Mouse (Mus musculus) gastrocnemius, postnatal 25 days (tissue): ENCODE data around the gene Slco3a1. TPM values are rescaled to one million over a fixed set of nuclear protein-coding genes. Genes with fewer than 3 reads are reported as not detected.
"Not testable (repeated sequence)": the region's sequence is repeated elsewhere in the genome, so short reads cannot be mapped to it uniquely, and the experiment has no call there.

Experiments
- DNase-seq: peaks from one replicate; pipeline ENCODE4 v3.0.0; 2022
- total RNA-seq, 2 experiments: library from RNA; stranded (reverse); gene quantifications; 1 replicate in 1 of 2; 2 replicates in 1 of 2; pipeline ENCODE4 v1.2.3; 2021

Gene Slco3a1
- total RNA-seq, 2 experiments from 2014 or later = 38.7 to 63.2 TPM

DNA sequence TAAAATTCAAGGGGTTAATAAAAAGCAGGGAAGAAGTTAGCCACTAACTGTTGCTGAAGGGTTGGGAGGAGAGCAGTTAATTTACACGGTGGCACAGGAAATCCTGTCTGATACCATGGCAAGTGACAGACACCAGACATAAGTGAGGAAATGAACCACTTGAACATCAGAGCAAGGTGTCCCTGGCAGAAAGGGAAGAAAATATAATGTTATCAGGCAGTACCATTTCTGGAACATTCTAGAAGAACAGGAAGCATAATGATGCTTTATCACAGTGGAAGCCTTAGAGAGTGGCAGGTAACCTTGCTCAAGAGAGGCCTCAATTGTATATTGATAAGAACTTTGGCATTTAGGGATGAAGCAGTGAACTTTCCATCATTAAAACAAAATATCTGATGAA, 127.4 kb downstream of the Slco3a1 start:
- DNase-seq = no peak

DNA sequence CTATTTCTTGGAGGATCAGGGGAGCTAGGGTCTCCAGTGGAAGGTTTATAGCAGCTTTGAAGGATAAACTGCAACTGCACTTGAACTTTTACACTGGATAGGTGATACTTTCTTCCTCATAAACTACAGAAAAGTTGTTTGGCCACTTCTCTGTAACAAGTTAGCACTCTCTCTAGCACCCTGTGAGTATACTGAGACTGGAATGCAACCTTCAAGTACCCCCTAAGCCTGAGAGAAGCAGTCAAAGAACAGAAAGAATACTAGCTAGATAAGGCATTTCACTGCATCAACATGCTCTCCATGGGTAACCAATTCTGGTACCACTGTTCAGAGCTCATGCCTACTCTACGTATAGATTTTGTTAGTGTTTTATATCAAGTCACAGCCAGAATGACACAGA, 128.6 kb downstream of the Slco3a1 start:
- DNase-seq = no peak

DNA sequence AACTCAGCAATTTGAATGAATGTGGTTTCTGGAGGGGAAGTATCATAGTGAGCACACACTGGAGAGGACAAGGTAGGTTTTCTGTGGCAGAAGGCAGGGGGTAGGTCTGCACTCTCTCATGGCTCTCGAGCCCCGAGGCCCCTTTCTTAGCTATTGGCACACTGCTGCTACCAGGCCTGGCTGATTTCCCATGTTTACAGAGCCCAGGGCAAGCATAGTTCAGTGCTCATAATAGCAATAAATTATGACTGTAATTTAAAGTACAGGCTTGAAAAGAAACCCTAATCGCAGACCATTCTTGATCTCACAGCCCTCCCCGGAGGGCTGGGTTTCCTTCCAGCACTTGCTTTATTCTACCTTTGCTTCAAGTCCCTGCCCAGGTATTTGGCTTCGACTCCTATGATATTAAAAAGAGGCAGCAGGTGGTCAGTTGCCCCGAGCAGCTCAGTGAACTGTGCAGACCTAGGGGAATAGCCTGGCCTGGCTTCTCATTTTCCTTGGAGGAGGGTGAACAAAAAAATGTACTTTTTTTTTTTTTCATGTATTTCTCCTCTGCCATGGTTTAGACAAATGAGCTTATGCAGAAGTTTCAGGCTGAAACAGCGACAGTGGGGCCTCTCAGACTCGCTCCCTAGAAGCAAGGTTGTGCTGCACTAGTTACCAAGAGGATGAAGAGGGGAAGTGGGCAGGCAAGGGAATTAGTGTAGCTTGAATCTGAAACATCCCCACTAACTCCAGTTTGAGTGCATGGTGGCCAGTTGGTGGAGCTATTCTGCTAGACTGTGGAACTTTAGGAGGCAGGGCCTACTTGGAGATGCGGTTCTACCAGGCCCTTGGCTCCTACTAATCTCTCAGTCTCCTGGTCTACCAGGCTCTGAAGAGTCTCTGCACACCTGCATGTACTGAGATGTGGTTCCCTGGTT, 130.4 kb downstream of the Slco3a1 start:
- DNase-seq = no peak

DNA sequence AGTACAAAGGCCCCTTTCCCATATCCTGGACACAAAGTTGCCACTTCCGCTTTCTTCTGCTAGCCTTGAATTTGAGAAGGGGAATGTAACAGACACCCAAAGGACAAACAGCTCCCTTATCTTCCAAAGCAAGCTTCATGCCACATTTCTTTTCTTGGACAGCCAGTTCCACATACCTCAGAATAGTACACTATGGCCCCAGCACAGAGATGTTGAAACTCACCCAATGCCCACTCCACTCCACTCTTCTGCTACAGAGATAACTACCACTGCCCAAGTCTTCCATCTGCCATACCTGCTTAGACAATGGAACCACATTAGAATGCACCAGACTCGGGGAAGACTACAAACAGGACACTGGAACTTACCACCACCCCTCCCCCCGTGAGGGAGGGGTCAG, 131.3 kb downstream of the Slco3a1 start:
- no peak for DNase-seq

DNA sequence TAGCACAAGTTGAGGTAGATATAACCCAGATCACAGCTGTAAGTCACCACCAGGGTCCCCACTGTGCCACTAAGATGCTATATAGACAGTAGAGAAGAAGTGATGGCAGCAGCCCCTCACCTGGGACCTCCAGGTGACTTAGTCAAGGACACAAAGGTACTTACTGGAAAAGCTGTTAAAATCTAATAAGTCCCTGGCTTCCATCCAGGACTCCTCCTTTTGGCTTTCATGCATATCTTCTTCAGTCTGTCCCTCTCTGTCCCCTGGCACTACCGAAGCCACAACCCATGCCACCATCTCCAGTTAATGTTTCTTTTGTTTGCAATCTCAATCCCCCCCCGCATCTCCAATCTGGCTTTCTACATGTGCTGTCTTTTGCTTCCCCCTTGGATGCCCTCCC, 131.8 kb downstream of the Slco3a1 start:
- DNase-seq = no peak

DNA sequence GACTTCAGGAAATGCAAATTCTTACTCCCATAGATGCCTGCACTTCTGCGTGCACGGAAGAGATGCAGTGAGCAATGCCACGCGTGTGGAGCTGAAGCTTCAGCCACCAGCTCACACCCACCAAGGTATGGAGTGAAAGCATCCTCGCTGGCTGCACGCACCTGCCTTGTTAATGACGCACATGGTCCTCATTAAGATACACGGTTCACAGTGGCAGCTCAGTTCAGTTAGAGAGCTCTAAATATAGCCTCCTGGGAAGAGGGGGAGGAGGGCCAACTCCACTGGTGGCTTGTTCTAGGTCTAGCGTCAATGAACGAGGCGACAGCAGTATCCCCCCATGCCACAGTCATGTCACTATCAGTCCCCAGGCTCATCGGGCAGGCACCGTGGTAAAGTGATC, 132.6 kb downstream of the Slco3a1 start:
- no peak for DNase-seq

DNA sequence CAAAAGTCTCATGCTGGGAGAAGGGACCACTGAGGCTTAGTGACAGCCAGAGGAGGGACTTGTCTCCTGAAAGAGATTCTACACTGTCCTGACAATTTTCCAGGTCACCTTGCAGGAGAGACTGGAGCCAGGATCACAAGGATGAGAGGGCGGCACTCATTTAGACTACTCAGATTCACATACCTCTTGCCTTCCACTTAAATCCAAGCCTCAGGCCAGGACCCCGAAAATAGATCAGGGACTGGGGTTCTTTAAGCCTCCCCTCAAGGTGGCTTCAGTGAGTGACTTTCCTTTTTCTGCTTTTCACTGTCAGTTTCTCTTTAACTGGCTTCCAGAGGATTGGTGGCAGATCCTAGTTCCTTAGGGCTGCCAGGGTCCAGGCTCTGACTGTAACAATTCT, 133.0 kb downstream of the Slco3a1 start:
- no peak for DNase-seq

DNA sequence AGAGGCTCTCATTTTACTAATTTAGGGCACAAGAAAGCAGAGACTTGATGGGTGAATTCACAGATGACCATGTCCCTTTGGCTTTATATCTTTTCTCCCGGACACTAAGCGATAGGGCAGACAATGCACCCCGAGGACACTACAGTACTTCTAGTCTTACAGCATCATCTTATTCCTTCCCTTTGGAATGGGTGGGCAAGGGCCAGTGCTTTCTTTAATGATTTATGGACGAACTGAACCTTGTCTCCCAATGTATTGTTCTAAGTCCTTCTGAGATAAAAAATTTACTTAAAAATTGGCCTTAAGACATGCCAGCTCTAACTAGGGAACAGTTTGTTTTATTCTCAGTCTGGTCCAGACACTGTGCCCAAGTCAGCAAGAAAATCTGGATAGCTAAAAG, 134.9 kb downstream of the Slco3a1 start:
- no peak for DNase-seq

DNA sequence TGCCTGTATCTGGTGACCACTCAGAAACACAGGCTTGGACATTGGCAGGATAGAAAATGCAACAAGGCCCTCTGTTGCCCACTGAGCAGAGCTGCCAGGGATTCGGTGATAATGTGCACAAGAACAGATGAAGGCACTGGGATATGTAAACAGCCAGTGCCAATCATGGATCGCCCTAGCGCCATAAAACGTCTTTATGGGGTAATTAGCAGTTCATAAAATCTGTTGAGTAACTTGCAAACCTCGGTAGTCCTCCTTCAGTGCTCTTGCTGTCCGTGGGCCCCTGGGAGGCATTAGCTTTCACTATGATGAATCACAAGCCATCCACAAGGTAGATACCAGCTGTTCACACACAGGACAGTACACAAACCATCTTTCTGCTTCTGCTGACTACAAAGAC, 137.6 kb downstream of the Slco3a1 start:
- no peak for DNase-seq

DNA sequence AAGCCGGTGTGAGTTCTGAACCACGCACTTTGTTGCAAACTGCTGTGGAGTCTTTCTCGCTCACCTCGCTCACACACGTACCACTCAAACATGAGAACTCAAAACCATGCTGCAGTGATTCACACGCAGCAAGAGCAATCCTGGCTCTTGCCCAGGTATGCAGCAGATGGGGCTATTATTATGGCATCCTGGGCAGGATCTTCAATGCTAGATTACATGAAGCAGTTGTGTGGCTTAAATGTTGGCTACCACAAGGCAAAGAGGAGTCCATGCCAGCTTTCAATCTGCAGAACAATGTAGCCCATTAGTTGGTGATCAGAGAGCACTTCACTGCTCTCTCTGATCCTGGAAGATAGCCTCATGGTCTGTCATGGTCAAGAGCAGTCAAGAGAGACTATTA, 139.3 kb downstream of the Slco3a1 start:
- DNase-seq = no peak

DNA sequence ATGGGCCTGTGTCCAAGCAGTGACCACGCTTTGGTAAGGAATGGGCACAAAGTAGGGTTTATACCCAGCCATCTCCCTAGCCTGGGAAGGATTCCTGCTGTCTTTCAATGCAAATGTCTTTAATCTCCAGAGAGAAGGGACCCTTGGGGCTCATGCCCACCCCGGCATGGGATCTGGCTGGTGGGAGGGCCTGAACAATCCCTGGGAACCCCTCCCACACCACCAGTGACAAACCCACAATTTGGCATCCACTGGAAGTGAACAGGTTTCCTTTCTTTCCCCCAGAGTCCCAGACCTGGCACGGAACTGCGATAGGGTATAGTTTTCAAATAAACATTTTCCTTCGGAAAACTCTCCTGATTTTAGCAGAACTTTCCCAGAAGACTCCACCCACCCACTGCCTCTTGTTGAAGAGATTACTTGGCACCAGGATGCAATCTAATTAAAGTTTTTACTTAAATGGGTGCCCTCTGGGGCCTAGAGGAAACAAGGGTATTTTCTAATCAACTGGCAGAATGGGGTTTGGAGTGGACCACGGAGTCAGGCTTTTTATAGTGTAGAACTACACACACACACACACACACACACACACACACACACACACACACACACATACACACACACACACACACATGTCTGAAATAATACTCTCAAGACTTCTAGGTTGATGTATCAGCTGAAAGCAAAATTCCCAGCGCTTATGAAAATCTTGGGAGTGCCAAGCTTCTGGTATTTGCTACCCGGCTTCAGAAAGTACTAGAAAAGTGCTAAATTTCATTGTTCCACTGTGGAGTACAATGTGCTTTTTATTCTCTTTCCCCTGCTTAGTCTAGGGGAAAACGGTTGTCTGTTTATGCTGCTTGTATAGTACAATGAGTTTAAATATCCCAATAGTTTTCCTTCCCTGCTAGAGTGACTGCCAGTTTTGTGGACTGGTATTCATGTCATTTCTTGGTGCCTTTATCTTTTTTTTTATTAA, 140.6 kb downstream of the Slco3a1 start:
- no peak for DNase-seq

DNA sequence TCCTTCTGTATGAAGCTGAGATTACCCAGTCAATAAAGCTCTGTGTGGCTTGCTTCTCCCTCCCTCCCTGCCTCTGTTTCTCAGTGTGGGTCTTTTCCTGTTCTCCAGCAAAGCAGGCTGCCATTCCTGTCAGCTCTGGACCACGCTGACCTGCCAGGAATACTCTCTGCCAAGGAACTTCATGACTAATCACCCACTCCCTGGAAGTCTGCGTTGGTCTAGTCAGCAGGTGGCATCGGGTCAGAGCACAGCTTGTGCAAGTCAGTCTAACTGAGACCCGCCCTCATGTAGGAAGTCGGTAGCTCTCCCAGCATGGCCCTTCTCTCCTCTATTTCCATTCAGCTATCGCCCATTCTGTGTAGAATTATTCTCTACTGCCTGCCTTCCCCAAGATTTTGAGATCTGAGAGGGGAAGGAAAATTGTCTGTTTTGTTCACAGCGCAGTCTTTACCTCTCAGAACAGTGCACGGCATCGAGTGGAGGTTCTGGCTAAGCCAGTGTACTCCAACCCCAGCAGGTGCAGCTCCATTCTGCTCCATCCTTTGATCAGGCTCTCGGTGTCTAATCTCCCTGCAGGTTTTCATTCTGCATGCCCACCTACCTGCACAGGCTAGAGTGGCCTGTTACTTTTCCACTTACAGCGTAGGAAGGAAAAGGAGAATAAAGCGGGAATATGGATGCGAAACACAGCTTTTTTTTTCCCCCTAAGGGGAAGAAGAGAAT, 145.8 kb downstream of the Slco3a1 start:
- peak; percentile 75 for DNase-seq

DNA sequence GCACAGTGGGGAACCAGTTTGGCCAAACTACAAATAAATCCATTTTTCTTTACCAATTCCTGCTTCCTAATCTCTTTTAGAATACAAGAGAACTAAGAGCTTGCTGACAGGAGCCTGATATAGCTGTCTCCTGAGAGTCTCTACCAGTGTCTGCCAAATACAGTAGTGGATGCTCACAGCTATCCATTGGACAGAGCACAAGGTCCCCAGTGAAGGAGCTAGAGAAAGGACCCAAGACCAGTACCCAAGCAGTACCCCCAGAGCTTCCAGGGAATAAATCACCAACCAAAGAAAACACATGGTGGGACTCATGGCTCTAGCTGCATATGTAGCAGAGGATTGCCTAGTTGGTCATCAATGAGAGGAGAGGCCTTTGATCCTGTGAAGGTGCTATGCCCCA, 146.7 kb downstream of the Slco3a1 start:
- DNase-seq = not testable (repeated sequence)

DNA sequence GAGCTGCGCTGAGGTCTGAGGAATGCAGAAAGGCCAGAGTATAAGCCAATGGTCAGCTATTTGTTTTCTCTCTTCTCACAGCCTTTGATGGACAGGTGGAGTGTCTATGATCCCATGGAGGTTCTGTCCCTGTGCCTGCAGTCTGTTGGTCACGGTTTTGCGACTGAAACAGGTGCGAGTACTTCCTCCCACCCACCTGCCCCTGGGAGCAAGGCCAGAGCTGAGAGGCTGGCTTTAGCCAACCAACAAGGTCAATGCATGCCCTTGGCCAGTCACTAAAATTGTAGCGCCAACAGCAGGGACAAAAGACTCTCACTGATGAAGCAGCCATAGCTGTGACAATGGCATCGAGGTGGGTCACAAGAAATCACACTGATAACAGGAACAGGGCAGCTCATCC, 154.9 kb downstream of the Slco3a1 start:
- DNase-seq = no peak

DNA sequence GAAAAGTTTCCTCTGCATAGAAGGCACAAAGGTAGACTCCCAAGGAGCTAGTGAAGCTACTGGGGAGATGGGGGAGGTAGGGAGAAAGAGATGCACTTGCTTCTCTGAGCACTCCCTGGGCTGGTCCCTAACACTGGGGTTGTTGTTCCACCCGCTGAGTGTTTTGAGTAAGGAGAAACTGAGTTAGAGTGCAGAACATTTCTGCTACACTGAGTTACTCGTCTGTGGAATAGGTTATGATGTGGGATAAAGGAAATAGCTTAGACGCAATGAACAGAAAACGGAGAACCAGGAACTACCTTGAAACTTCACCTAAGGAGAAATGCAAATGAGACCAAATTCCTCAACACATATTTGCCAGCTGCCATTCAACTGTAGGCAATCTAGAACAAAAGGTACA, 155.4 kb downstream of the Slco3a1 start:
- DNase-seq = no peak

DNA sequence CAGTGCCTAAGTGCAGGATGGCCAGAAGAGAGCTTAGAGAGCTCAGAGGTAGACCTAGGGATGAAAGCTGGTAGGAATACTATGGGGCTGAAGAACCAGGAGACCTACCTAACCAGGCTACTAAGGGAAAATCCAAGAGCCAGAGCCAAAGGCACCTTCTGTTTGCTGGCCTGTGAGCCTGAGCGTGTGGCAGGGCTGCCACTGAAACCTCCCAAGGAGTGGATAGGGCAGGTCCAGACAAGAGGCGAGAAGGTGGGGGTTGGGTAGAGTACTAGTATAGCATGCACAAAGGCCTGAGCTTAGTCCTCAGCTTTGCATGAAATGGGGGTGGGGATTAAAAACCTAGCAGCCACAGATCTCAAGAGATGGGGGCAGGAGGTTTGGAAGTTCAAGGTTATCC, 156.3 kb downstream of the Slco3a1 start:
- no peak for DNase-seq

DNA sequence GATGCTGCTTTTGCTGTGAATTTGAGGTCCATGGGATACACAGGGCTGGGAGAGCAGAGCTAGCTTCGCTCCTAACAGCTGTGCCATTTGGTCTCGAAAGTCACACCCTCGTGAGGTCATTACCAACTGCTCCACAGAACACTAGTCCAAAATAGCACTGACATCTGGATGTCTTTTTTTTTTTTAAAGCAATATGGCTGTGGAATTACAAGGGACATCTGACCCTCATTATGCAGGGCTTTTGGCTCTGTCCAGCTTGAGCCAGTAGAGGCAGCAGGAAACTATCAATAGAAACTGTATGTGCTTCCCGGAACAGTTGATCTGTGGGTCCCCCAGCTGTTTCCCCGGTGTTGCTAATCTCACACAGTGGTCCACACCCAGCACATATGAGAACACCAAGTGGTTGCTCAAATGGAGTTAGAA, 163.1 kb downstream of the Slco3a1 start:
- DNase-seq = peak; percentile 42

DNA sequence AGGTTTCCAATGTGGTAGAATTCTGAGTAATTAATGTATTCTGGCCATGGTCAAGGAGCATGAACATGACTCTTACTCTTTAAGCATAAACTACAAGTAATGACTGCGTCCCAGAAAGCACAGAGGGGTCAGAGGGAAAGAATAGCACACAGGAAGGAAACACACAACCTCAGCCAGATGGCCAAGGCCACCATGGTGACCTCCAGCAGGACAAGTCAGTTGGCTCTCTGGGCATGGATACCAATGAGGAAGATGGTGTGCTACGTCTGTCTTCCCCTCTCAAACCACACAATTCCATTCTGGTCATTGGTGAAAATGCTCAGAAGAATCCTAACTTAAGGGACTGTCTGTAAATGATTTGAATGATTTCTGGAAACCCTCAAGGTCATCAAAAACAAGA, 165.0 kb downstream of the Slco3a1 start:
- no peak for DNase-seq

DNA sequence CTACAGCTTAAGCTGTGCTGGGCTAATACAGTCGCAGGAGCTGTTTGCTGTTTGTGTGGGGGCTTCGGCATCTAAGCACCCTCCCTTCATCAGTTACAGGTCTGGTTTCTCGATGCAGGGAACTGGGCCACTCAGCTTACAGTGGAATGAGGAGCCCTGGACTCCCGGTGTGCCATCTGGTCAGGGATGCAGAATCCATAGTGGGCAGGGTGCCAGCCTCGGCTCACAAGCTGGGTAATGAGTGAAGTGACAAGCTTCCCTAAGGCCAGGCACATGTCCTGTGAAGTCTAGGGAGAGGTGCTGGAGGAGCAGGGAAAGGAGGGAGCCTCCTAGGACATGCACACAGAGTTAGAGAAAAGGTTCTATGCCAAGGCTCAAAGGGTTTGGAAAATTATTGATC, 168.3 kb downstream of the Slco3a1 start:
- DNase-seq = no peak

DNA sequence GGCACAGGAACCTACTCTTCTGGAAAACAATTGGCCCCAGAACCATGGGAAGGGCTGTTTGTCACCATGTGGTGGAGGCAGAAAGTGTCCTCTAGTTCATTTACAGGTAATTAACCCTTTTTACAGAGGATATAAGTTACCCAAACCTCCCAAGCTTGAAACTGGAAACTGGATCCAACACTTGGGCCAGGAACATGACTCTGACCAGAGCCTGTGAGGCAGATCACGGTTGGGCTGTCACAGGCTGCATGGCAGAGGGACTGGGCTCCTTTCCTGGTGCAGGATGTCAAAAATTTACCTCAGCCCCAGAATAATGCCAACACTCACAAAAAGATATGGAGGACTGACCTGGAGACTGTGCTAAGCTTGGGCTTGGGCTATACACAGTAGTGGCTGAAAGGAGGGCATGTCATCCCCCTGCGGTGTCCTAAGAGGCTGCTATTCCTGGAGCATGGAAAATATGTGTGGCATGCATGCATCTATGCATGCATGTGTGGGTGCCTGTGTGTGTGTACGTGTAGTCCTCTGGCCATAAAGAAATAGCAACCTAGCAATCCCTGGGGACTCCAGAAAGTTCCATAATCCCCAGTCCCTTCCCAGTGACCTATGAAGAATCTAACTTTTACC, 171.4 kb downstream of the Slco3a1 start:
- DNase-seq = no peak

DNA sequence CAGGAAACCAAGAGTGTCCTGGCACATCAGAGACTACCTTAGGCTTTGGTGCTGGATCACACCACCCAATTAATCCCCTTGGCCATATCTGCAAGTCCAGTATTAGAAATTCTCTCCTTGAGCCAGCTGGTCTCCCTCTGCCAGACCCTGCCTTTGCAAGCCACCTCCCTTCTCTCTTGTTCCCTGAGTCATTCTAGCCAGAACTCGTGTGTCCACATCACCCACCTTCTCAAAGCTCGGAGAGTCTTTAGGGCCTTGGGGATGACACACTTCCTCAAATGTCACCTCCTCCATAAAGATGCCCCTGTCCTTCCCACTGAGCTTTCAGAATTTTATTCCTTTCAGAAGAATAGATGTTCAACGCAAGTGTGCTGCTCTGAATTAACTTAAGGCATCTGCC, 172.3 kb downstream of the Slco3a1 start:
- DNase-seq = no peak

DNA sequence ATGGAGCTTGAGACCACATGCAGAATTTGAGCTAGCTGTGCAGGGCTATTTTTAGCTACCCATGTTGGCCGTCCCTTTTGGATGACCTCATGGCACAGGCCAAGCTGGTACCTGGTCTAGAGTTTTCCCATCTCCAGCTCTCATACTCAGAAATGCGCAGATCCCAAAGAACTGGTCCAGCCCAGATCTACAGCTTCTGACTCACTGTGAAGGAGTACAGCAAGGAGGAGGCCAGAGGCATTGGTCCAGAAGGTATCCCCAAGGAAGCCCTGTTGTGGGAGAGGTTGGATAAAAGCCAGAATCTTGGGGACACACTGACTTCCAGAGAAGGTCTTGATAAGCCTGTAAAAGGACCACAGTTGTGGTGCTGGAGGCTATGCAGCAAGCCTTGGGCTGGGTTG, 172.7 kb downstream of the Slco3a1 start:
- peak; percentile 79 for DNase-seq
